Mouse (Mus musculus) megakaryocyte-erythroid progenitor cell, adult 5 weeks (primary cell): Measurements from ENCODE around the gene Heatr3. TPM values are rescaled to one million over a fixed set of nuclear protein-coding genes. Genes with fewer than 3 reads are reported as not detected.

Source experiments
- polyA plus RNA-seq: library from polyadenylated mRNA; stranded (reverse); fragments of >175 nt; gene quantifications from 2 replicates; pipeline ENCODE4 v1.2.3, GENCODE M21; 2012

The Heatr3 gene
- 10.5 and 13.4 TPM in 2 replicates for polyA plus RNA-seq

DNA sequence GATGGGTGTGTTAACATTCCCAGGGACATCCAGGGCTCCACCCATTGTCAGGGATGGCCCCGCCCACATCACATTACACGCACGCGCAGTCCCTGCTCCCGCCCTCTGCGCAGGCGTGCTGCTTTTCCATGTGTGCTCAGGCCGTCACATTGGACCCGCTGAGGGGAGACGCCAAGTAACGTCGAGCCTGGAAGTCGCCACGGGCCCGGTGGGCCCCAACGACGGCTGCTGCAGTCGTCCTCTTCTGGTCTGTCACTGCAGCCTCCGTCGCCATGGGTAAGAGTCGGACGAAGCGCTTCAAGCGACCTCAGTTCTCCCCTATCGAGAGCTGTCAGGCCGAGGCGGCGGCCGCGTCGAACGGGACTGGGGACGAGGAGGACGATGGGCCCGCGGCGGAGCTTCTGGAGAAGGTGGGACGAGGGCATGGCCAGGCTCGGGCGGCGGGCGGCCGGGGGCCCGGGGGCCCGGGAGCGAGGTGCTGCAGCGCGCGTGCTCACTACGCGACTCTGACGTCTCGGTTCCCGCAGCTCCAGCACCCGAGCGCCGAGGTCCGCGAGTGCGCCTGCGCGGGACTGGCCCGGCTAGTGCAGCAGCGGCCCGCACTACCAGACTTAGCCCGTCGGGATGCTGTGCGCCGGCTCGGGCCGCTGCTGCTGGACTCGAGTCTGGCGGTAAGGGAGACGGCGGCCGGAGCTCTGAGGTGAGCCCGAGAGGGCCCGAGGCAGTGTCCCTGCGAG is at the start of gene Heatr3:
Heatr3 (plus strand) TSS at position 108 of the 737 bp plus-strand sequence.

GRCm38 (mm10) chr8:88118456-88119036 is 19.1 kb upstream of the Heatr3 start, which contains the start of gene Cnep1r1:
Gene Cnep1r1 (plus strand): TSS chr8:88118769.

DNA sequence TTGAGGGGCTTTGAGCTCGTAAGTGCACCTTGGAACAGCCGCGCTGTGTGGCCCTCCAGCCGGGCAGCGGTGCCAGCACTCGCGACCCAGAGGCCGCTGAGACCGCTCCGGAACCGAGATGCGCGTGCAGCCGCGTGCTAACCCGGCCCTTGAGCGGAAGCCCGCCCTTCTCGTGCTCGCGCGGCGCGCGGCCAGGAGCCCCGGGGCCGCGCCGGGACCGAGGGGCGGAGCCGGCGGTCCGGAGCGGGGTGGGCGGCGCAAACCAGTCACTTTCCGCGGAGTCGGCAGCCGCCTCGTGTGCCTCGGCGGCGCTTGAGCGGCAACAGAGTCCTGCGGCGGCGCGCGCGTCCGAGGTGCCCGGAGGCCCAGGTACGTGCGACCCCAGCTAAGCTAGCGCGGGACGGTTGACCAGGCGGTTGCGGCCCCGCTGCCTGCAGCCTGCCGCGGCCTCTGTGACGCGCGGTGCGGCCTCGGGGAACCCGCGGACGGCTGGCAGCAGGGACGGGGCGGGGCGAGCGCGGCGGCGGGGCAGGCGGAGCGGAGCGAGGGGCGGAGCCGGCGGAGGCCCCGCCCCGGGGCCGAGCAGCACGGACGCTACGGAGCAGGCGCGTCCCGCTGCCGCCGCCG is 61.4 kb downstream of the Heatr3 start, which contains the start of gene Tent4b:
Tent4b (plus strand) TSS at position 269 of the 627 bp plus-strand sequence.

Other genes starting within 250 kb of the Heatr3 start
- not detected in 2 replicates for gene Zfp423, start 178.3 kb upstream of the Heatr3 start, polyA plus RNA-seq
- 10.1 and 11.0 TPM in 2 replicates for gene Cnep1r1, start 19.1 kb upstream of the Heatr3 start, polyA plus RNA-seq
- gene Tent4b, start 61.4 kb downstream of the Heatr3 start, polyA plus RNA-seq: 13.9 and 18.8 TPM in 2 replicates
- 27.9 and 31.0 TPM in 2 replicates for gene Adcy7, start 134.5 kb downstream of the Heatr3 start, polyA plus RNA-seq
- gene Brd7, start 224.3 kb downstream of the Heatr3 start, polyA plus RNA-seq: 192 and 267 TPM in 2 replicates